Mouse (Mus musculus): ENCODE data around the gene Cab39. TPM values are rescaled to one million over a fixed set of nuclear protein-coding genes. Genes with fewer than 3 reads are reported as not detected.

Gene Cab39
- polyA plus RNA-seq, 1 experiment from 2014 or later = 37.3 TPM

DNA sequence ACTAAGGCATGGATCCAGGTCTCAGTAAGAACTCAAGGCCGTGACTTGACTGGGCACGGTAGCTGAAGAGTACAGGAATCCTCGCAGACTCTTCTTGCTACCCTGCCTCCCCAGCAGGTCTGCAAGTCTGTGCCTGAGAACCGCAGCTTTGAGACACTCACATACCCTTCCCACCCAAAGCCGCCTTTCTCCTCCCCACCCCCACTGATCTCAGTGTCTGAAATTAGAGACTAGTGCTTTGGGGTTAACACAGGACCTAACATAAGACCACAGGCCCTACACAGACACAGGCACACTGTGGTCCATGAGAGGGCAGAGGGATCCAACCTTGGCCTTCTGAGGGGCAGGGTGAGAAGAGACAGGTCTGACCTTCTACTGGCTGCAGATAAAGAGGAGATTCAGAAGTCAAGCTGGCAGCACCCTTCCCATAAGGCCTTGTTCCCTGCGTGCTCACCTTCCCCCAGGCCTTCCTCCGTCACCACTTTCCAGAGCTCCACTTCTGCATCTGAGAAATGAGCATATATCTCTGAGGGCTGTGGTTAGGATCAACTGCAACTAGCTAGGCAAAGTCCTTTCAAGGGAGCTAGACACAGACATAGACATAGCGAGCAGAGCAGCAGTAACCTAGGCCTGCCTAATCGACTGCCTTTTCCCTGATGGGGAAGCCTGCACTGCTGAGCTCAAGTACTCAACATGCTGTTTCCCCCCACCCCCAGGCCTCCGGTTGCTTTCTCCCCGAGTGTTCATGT, 41.1 kb upstream of the Cab39 start:
- TF ChIP-seq CTCF (IDR thresholded peaks at IDR 0.05) (no peak), EP300 (IDR thresholded peaks at IDR 0.05) (no peak)
- Histone ChIP-seq H3K9ac (replicated peaks; ENCODE audit: low read depth) (no peak overlapping the region), H3K4me3 (ENCODE audit: low read depth, low read length) (no peak overlapping the region), H3K27me3 (replicated peaks; ENCODE audit: insufficient read depth, low read length) (no peaks in the 10 kb centered on the region), H3K9me3 (ENCODE audit: low read length) (no peaks in the 10 kb centered on the region), H3K27ac (ENCODE audit: low read length) (0 out of 2 replicates have a peak overlapping the region, but pooled peaks have one; percentile 7), H3K4me1 (ENCODE audit: insufficient read depth, low read depth, low read length) (no peaks in the 10 kb centered on the region), H3K36me3 (ENCODE audit: insufficient read depth, low read length) (no peaks in the 10 kb centered on the region), H3K4me2 (replicated peaks; ENCODE audit: low read depth, low read length) (no peak overlapping the region)
- DNase-seq (ENCODE audit: low spot score) (no peak), ATAC-seq (no peak)
- 74% methylated on average over 11 of the region's 11 CpGs for WGBS

DNA sequence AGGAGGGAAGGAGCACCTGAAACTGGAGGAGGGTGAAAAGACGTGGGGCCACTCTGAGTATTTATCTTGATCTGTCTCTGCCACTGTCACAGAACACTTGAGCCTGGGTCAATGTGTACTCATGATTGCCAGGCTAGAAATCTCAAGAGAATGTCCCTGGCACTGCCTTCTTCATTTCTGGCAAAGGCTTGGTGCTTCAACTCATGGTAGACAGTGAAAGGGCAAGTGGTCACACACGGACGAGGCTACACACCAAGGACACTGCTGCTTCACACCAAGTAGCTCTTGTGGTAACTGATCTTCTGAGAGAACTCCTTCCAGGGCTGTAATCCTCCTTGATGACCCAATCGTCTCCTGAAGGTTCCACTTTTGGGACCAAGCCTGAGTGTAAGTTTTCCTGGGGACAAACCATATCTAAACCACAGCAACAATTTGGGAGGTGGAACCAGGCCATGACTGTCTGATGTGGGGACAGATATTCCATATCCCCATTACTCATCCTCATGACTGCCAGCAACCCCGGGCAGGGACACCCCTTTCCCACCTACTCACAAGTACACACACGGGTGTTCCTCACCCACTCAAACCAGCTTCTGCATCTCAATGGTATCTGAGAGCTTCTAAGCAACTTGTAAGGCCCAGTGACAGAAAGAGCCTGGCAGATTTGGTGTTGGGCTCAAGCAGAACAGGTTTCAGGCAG, 35.6 kb upstream of the Cab39 start:
- WGBS = 52% methylated on average over 6 of the region's 6 CpGs
- Histone ChIP-seq H3K36me3 (ENCODE audit: insufficient read depth, low read length) (no peaks in the 10 kb centered on the region), H3K27ac (ENCODE audit: low read length) (no peak overlapping the region), H3K9me3 (ENCODE audit: low read length) (no peaks in the 10 kb centered on the region), H3K4me3 (ENCODE audit: low read depth, low read length) (no peak overlapping the region), H3K4me1 (ENCODE audit: insufficient read depth, low read depth, low read length) (no peaks in the 10 kb centered on the region), H3K4me2 (replicated peaks; ENCODE audit: low read depth, low read length) (no peak overlapping the region), H3K9ac (replicated peaks; ENCODE audit: low read depth) (no peak overlapping the region), H3K27me3 (replicated peaks; ENCODE audit: insufficient read depth, low read length) (no peaks in the 10 kb centered on the region)
- no peak for TF ChIP-seq CTCF (IDR thresholded peaks at IDR 0.05)
- TF ChIP-seq EP300 (IDR thresholded peaks at IDR 0.05) = no peak
- no peak for DNase-seq (ENCODE audit: low spot score)
- ATAC-seq = no peak

DNA sequence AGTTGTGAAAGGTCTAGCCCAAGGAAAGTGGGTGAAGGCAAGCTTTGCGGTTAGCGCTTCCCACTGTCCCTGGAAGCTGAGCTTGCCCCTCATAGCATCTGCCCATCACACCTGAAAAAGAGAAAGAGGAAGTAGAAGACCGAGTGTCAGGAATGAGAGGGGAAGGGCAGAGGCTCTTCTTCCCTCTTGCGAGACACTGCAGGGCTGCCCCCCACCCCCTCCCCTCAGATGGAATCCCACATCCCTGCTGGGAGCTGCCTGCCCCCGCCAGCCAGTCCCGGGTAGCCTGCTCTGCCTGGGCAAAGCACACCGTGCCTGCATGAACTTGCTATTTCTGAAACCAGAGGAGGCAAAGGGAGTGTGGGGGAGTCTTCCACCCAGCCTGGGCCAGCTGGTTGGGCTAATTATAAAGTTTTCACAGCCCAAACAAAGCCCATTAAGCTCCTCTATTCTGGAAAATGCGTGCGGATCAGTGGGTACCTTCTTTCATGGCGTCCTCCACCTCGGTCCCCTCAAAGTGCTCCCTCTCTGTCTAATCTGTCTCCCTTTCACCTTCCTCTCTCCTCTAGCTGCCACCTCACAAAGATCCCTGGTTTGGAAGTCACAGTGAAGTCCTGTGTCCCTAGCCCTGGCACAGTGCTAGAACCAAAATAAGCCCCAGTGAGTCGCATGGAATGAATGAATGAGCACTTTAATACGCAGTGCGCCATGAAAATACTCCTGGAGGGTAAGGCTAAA, 34.8 kb upstream of the Cab39 start:
- Histone ChIP-seq H3K4me2 (replicated peaks; ENCODE audit: low read depth, low read length) (no peak overlapping the region), H3K4me1 (ENCODE audit: insufficient read depth, low read depth, low read length) (no peaks in the 10 kb centered on the region), H3K27me3 (replicated peaks; ENCODE audit: insufficient read depth, low read length) (no peaks in the 10 kb centered on the region), H3K4me3 (ENCODE audit: low read depth, low read length) (no peak overlapping the region), H3K9ac (replicated peaks; ENCODE audit: low read depth) (no peak overlapping the region), H3K36me3 (ENCODE audit: insufficient read depth, low read length) (no peaks in the 10 kb centered on the region), H3K9me3 (ENCODE audit: low read length) (no peaks in the 10 kb centered on the region), H3K27ac (ENCODE audit: low read length) (no peak overlapping the region)
- no peak for TF ChIP-seq EP300 (IDR thresholded peaks at IDR 0.05)
- no peak for TF ChIP-seq CTCF (IDR thresholded peaks at IDR 0.05)
- ATAC-seq (no peak), DNase-seq (ENCODE audit: low spot score) (no peak)
- 39% methylated on average over 12 of the region's 14 CpGs for WGBS

DNA sequence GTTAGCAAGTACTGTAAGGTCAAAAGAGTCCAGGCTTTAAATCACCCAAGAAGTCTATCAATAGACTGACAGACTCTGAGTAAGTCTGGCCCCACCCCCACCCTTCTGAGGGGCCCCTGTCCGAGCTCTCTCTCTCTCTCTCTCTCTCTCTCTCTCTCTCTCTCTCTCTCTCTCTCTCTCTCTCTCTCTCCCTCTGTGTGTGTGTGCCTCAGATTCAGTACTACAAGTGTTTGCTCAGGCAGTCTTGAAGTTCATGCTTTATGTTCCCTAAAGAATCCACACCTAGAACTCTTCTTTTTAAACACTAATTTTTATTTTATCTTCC, 34.3 kb upstream of the Cab39 start:
- DNase-seq (ENCODE audit: low spot score) = no peak
- H3K27ac ChIP-seq (ENCODE audit: low read length) = no peak overlapping the region
- no peak overlapping the region for H3K9ac ChIP-seq (replicated peaks; ENCODE audit: low read depth)
- TF ChIP-seq EP300 (IDR thresholded peaks at IDR 0.05) (no peak), CTCF (IDR thresholded peaks at IDR 0.05) (no peak)
- 10% methylated on average over 1 of the region's 1 CpGs for WGBS
- no peak for ATAC-seq
- no peak overlapping the region for H3K4me3 ChIP-seq (ENCODE audit: low read depth, low read length)
- H3K9me3 ChIP-seq (ENCODE audit: low read length) = no peaks in the 10 kb centered on the region
- H3K36me3 ChIP-seq (ENCODE audit: insufficient read depth, low read length) = no peaks in the 10 kb centered on the region
- H3K27me3 ChIP-seq (replicated peaks; ENCODE audit: insufficient read depth, low read length) = no peaks in the 10 kb centered on the region
- H3K4me1 ChIP-seq (ENCODE audit: insufficient read depth, low read depth, low read length) = no peaks in the 10 kb centered on the region
- no peak overlapping the region for H3K4me2 ChIP-seq (replicated peaks; ENCODE audit: low read depth, low read length)

DNA sequence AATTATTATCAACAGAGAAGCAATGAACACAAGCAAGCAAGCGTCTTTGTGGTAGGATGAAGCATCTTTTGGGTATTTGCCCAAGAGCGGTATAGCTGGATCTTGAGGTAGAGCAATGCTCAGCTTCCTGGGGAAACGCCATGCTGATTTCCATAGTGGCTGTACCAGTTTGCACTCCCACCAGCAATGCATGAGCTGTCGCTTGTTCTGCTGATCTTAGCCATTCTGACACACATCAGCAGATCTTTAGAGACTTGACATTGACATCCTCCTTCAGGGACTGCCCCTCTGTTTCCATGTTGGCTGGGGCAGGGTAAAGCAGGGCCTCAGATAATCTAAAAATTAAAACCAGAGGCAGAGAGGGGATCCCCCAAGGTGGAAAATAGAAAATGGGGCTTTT, 31.6 kb upstream of the Cab39 start:
- no peaks in the 10 kb centered on the region for H3K9me3 ChIP-seq (ENCODE audit: low read length)
- H3K9ac ChIP-seq (replicated peaks; ENCODE audit: low read depth) = no peak overlapping the region
- no peaks in the 10 kb centered on the region for H3K27me3 ChIP-seq (replicated peaks; ENCODE audit: insufficient read depth, low read length)
- no peaks in the 10 kb centered on the region for H3K36me3 ChIP-seq (ENCODE audit: insufficient read depth, low read length)
- DNase-seq (ENCODE audit: low spot score) (no peak), ATAC-seq (no peak)
- H3K4me2 ChIP-seq (replicated peaks; ENCODE audit: low read depth, low read length) = no peak overlapping the region
- TF ChIP-seq CTCF (IDR thresholded peaks at IDR 0.05) = no peak
- no peak for TF ChIP-seq EP300 (IDR thresholded peaks at IDR 0.05)
- no peaks in the 10 kb centered on the region for H3K4me1 ChIP-seq (ENCODE audit: insufficient read depth, low read depth, low read length)
- WGBS = 87% methylated on average over 4 of the region's 4 CpGs
- H3K27ac ChIP-seq (ENCODE audit: low read length) = no peak overlapping the region
- H3K4me3 ChIP-seq (ENCODE audit: low read depth, low read length) = no peak overlapping the region

DNA sequence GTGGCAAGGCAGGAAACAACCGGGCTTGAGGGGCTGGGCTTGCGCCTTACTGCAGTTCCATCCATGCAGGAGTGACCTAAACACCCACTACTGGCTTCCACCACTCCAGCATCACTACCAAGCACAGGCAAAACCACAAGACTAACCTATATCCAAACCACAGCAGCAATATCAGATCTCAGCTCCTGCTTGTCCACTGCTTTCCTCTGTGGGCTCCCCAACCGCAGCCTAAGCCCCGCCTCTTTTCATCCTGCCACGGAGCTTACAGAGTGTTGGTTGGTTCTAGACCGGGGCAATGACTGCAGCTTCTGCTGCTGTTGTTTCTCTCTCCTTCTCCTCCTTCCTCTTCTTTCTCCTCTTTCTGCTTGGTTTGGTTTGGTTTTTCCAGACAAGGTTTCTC, 29.9 kb upstream of the Cab39 start:
- 70% methylated on average over 6 of the region's 6 CpGs for WGBS
- DNase-seq (ENCODE audit: low spot score) (no peak), ATAC-seq (no peak)
- TF ChIP-seq EP300 (IDR thresholded peaks at IDR 0.05) = no peak
- no peak for TF ChIP-seq CTCF (IDR thresholded peaks at IDR 0.05)
- no peaks in the 10 kb centered on the region for H3K4me1 ChIP-seq (ENCODE audit: insufficient read depth, low read depth, low read length)
- H3K27ac ChIP-seq (ENCODE audit: low read length) = no peak overlapping the region
- no peak overlapping the region for H3K9ac ChIP-seq (replicated peaks; ENCODE audit: low read depth)
- no peak overlapping the region for H3K4me3 ChIP-seq (ENCODE audit: low read depth, low read length)
- H3K4me2 ChIP-seq (replicated peaks; ENCODE audit: low read depth, low read length) = no peak overlapping the region
- no peaks in the 10 kb centered on the region for H3K9me3 ChIP-seq (ENCODE audit: low read length)
- H3K36me3 ChIP-seq (ENCODE audit: insufficient read depth, low read length) = no peaks in the 10 kb centered on the region
- H3K27me3 ChIP-seq (replicated peaks; ENCODE audit: insufficient read depth, low read length) = no peaks in the 10 kb centered on the region

Data from lung, postnatal 0 days (tissue).